In the genomic region with DNA sequence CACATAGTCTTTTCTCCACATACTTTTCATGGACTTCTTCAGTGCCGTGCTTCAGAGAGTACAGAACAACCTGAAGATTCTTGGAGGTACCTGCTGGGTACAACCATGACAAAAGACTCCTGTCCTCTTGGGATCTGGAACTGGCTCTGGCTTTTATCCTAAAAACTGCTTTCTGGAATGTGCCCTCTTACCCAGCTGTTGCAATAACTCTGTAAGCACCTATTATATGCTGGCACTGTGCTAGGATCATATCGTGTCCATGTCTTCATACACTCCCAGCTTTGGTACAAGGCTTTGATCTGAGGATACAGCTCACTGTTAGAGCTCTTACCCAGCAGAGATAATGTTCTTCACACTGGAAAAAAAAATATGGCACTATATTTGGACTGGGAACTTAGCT, we compare ENCODE assay signal across 22 mouse cellular contexts. TPM values are rescaled to one million over a fixed set of nuclear protein-coding genes. Genes with fewer than 3 reads are reported as not detected.
"Had no signal": no experiment of that assay in that cellular context is flagged by ENCODE, and none has a peak within 500 bp of the region (broad histone marks: within the 10 kb centered on the region; RNA-seq: fewer than 3 reads in every experiment).

No protein-coding gene starts in this region.

- H3K27ac ChIP-seq: kidney, embryonic 15.5 days; layer of hippocampus, adult 2 months; limb, embryonic 10.5 days; limb, embryonic 13.5 days; liver, embryonic 14.5 days; macrophage; midbrain, embryonic 12.5 days; midbrain, embryonic 15.5 days; neural tube, embryonic 13.5 days; stomach, embryonic 15.5 days had no signal

- H3K4me3 ChIP-seq: kidney, embryonic 15.5 days; layer of hippocampus, adult 2 months; limb, embryonic 10.5 days; limb, embryonic 13.5 days; midbrain, embryonic 12.5 days; midbrain, embryonic 15.5 days; neural tube, embryonic 13.5 days; stomach, embryonic 15.5 days had no signal

- H3K9me3 ChIP-seq: kidney, embryonic 15.5 days; limb, embryonic 10.5 days; limb, embryonic 13.5 days; midbrain, embryonic 15.5 days; neural tube, embryonic 13.5 days; stomach, embryonic 15.5 days had no signal

- H3K4me2 ChIP-seq: kidney, embryonic 15.5 days; limb, embryonic 13.5 days; lung, embryonic 14.5 days; midbrain, embryonic 12.5 days; midbrain, embryonic 15.5 days; neural tube, embryonic 13.5 days; stomach, embryonic 15.5 days had no signal

- ATAC-seq: liver, postnatal 0 days; lung, postnatal 0 days; midbrain, embryonic 15.5 days had no signal

- H3K36me3 ChIP-seq: kidney, embryonic 15.5 days; limb, embryonic 10.5 days; limb, embryonic 13.5 days; midbrain, embryonic 12.5 days; midbrain, embryonic 15.5 days; neural tube, embryonic 13.5 days; stomach, embryonic 15.5 days had no signal

- H3K9ac ChIP-seq: kidney, embryonic 15.5 days; limb, embryonic 13.5 days; liver, embryonic 14.5 days; liver, postnatal 0 days; lung, embryonic 14.5 days; midbrain, embryonic 12.5 days; midbrain, embryonic 15.5 days; neural tube, embryonic 13.5 days; stomach, embryonic 15.5 days had no signal

- DNase-seq: kidney, adult 8-10 months; kidney, postnatal 10 days; layer of hippocampus, adult 9-11 months; liver; liver, postnatal 0 days; lung, embryonic 14.5 days; retina, postnatal 1 day; right cerebral cortex, postnatal 25 days; spleen, adult 18-20 months; thymus, postnatal 36 days had no signal

- H3K27me3 ChIP-seq: limb, embryonic 13.5 days; stomach, embryonic 15.5 days had no signal

RNA-seq across cellular contexts. Expression of gene Angptl4, which starts 3.3 kb away (rescaled TPM):
- total RNA-seq: neutrophil, adult 5-6 weeks had no signal
